Mouse (Mus musculus): ENCODE measurements around the gene Foxk1.
A peak's percentile ranks its signal among the peaks of the same experiment; 100 is the strongest.

Gene Foxk1

DNA sequence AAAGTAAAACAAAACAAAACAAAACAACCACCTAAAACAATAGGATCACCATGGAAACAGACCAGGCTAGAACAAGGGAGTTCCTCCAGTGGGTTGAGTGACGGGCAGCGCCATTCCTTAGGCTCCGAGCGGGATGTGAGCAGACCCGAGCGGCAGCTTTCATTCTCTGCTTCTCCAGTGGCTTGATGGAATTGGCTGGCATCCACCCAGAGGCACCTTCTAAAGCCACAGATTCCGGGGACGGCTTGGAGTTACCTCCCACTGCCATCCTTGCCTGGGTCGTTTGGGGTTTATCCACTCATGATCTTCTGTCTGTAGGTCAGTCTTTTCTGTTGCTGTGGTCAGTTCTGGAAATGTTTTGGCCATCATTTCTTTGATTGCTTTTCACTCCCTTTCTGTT is 19.6 kb downstream of the Foxk1 start:
- DNase-seq: peak in 1 of 2 experiments; percentile 35

DNA sequence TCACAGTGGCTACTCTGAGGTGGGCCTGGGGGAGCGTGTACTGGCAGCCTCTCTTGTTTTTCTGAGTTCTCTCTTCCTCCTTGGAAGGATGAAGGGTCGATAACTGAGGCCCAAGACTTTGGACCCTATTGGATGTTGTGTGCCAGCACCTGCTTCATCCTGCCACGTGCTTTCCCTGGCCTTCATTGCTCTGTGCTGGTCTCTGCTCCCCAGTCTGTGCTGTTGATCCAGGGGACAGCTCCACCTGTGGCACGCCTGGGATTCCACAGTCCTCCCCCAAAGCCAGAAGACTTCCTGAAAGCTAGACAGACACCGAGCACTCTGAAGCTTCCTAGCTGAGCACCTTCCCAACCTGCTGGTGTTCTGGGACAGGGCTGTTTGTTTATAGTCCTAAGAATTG is 20.6 kb downstream of the Foxk1 start:
- no peak for DNase-seq

- peak; percentile 45 to 54 for DNase-seq
Observed at GRCm38 (mm10) chr5:142423141-142423540, 21.8 kb downstream of the Foxk1 start.

GRCm38 (mm10) chr5:142423701-142424100 is 22.4 kb downstream of the Foxk1 start:
- no peak for DNase-seq

DNA sequence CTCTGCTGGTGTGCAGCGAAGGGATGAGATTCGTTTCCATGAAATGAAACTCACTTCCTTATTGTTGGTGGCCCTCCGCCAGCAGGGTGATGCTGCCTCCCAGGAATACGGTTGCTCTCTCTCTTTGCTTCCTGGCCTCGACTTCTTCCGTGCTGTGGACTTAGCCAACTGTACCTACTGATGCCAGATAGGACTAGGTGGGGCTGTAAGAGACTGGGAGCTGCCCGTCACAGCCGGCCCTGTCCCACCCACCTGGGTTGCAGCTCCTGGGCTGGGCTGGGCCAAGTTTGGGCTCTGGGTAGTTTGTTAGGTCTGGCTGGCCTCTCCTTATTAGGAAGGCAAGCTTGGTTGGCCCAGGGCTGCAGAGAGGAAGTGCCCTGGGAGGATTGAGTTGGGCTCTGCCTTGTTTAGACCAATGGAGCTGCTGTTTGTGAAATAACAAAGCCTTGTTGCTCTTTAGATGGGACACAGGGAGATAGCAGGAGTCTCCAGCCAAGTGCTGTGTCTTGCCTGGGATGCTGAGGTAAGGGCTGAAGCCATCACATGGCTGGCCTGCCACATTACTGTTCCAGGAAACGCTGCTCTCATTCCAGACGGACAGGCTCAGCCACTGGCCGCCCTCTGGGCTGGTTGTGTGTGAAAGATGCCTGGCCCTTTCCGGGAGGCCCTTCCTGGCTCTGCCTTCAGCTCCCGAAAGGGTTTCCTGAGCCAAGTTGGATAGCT is 23.5 kb downstream of the Foxk1 start:
- DNase-seq: peak; percentile 53 to 61

DNA sequence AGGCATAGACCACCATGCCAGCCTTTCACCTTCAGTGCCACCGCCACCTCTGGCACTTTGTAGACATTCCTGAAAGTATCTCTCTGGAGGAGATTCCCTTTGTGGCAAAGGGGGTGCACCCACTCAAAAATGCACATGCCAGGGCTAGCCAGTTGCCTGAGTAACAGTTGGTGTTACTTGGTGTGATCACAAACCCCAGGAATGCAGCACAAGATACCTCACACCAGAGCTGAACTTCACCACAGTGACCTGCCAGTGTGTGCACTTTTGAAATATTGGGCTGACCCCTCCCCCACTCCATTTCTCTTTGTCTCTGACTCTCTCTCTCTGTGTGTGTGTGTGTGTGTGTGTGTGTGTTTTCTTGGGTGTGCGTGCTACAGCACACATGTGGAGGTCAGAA is 25.2 kb downstream of the Foxk1 start:
- DNase-seq: no peak

GRCm38 (mm10) chr5:142427876-142428275 is 26.6 kb downstream of the Foxk1 start:
- DNase-seq: no peak

DNA sequence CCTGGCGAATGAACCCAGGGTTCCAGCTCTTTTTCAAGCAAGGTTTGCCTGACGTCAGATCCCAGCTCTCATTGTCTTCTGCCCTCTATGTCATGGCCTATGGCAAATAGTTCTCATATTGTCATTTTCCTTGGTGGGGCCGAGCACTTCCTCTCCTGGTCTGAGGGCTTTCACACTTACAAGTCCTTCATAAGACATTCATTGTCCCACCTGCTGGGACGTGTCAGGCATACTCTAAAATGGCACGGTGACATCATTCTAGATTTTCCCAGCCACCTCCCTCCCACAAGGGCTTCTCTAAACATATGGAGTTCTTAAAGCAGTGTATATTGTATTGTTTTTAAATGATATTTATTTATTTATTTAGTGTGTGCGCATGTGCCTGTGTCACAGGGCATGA is 27.4 kb downstream of the Foxk1 start:
- DNase-seq: no peak

GRCm38 (mm10) chr5:142431029-142431428 is 29.7 kb downstream of the Foxk1 start:
- no peak for DNase-seq

DNA sequence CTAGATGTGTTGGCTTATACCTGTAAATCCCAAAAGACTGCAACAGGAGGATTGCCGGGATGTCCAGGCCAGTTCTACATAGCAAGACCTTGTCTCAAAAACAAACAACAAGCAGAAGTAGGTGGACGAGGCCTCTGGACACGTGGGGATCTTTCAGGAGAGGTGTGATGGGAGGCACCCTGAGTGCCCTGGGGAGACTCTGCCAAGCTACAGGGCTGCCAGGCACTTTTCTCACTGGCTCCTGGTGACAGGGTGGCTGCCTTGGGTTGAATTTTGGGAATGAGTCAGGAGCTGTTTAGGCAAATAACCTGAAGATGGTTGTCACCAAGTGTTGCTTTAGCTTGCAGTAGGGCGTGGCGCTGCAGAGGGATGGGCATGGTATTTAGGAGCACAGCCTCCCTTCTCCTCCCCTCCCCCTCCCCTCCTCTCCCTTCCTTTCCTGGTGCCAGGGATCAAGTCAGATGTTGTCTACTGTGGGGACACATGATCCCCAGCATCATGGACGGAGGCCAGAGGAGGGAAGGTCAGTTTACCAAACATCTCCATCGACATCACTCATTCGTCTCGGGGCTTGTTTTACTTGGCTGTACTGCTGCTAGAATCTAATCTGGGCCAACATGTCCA is 30.6 kb downstream of the Foxk1 start:
- no peak for DNase-seq

- DNase-seq: no peak
Observed at GRCm38 (mm10) chr5:142432695-142433094, 31.4 kb downstream of the Foxk1 start.

GRCm38 (mm10) chr5:142434052-142434451 is 32.8 kb downstream of the Foxk1 start:
- peak in 1 of 2 experiments; percentile 29 for DNase-seq

DNA sequence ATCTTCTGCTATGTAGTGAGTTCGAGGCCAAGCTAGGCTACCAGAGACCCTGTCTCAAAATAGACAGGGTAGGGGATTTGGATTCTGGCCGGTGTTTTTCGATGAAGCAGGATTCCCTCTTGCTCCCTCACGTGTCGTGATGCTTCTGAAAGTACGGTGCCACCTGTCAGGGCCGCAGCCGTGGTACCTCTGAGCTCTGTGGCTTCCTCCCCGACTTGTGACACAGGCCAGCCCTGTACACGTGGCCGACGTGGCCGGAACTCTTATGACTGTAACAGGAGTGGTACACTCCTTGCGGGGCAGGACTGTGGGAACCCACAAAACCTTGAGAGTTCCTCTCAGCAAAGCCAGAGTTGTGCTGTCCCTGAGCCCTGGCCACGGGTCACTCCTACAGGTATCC is 34.4 kb downstream of the Foxk1 start:
- DNase-seq: no peak

DNA sequence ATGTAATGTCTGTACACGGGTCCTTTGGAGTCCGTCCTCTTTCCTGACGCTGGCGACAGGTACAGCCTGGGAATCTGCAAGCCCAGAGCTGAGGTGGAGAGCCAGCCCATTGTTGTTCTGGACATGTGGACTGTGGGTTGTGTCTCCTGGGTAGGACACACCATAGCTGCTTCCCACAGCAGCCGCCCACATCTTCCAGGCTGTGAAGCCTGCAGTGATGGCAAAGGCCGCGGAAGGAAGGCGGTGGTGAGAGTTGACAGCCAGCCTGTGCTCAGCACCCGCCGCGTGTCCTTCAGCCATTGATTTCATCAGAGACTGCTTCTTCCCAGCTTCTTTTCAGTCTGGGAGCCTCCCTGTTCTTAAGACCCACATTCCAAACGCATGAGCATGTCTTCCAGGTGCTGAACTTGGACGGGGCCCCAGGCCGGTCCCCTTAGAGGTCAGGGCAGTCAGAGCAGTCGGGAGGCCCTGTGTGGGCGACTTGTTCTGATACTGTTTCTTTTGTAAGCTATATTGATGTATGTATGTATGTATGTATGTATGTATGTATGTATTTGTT is 37.2 kb downstream of the Foxk1 start:
- DNase-seq: no peak

- no peak for DNase-seq
Observed at GRCm38 (mm10) chr5:142439911-142440432, 38.7 kb downstream of the Foxk1 start.

GRCm38 (mm10) chr5:142440451-142441147 is 39.3 kb downstream of the Foxk1 start:
- DNase-seq: peak in 1 of 2 experiments; percentile 38

- no peak for DNase-seq
Observed at GRCm38 (mm10) chr5:142441332-142442044, 40.2 kb downstream of the Foxk1 start.

GRCm38 (mm10) chr5:142442045-142442440 is 40.7 kb downstream of the Foxk1 start:
- DNase-seq: no peak

DNA sequence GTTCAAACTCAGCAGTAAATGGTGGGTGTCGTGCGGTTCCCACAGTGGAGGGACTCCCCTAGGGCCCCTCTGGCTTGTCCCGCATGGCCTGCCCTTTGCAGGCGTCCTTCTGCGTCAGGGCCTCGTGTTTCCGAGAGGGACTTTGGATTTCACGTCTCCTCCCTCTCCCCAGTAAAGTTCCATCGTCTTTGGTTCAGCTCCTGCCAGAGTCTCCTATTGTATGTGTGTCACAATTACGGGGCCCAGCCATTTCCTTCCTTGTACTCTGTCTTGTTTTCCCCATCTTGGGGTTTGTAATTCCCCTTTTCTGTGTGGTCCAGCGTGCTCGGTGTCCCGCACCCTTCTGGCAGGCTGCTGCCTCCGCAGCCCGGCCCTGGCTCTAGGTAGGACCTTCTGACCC is 42.2 kb downstream of the Foxk1 start:
- DNase-seq: no peak

GRCm38 (mm10) chr5:142443994-142444393 is 42.7 kb downstream of the Foxk1 start:
- no peak for DNase-seq

- no peak for DNase-seq
Observed at GRCm38 (mm10) chr5:142444791-142445531, 43.7 kb downstream of the Foxk1 start.

DNA sequence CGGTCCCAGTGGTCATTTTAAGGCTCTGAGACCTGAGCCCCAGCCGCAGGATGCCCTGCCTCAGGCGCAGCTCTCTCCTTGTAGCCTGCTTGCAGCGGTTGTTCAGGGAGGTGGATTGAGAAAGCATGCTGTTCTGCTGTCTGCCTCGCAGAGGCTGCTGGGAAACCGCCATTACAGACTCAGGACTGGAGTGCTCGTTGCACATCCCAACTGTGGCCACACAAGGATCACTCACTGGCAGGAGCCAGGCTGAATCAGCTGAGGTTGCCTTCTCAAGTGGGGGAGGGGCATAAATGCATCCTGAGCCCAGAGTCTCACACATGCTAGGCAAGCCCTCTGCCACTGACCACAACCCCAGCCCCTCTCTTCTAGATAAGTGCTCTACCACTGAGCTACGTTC is 44.4 kb downstream of the Foxk1 start:
- no peak for DNase-seq

Data from cerebellum, postnatal 14 days (tissue).